Mouse (Mus musculus) forebrain, postnatal 0 days (tissue): ENCODE measurements around the gene Vgll4. TPM values are rescaled to one million over a fixed set of nuclear protein-coding genes. Genes with fewer than 3 reads are reported as not detected.

ENCODE experiments used
- ATAC-seq: fragments of 200-750 bp; cut with Nextera tagmentation; 2 replicates; pipeline ENCODE4 v1.8.0; 2017; ENCODE audit warnings: mild to moderate bottlenecking, moderate library complexity
- DNase-seq: peaks from one replicate; pipeline ENCODE4 v3.0.0-alpha.2; 2015
- H3K27ac ChIP-seq: fragments of 300-500 bp; sonication (generic); 2 replicates; pipeline ENCODE4 v1.5.1; 2014; ENCODE audit warnings: low read depth, mild to moderate bottlenecking, antibody characterized with exemption, low read length, moderate library complexity, mixed read lengths
- H3K27me3 ChIP-seq: fragments of 300-500 bp; sonication (generic); 2 replicates; pipeline ENCODE4 v1.6.1; 2014; ENCODE audit warnings: mild to moderate bottlenecking, low read length, mixed read lengths; ENCODE audit not compliant: insufficient read depth
- H3K36me3 ChIP-seq: fragments of 300-500 bp; sonication (generic); 2 replicates; pipeline ENCODE4 v1.6.1; 2014; ENCODE audit warnings: mild to moderate bottlenecking, moderate library complexity; ENCODE audit not compliant: insufficient read depth
- H3K4me1 ChIP-seq: fragments of 300-500 bp; sonication (generic); 2 replicates; pipeline ENCODE4 v1.6.1; 2014; ENCODE audit warnings: antibody characterized with exemption; ENCODE audit not compliant: insufficient read depth
- H3K4me2 ChIP-seq: fragments of 300-500 bp; sonication (generic); 2 replicates; pipeline ENCODE4 v1.6.1; 2014; ENCODE audit warnings: low read depth, mild to moderate bottlenecking, moderate library complexity
- H3K4me3 ChIP-seq: fragments of 300-500 bp; sonication (generic); 2 replicates; pipeline ENCODE4 v1.5.1; 2014; ENCODE audit warnings: low read depth, low read length, mixed read lengths
- H3K9ac ChIP-seq: fragments of 300-500 bp; sonication (generic); 2 replicates; pipeline ENCODE4 v1.6.1; 2014; ENCODE audit warnings: mild to moderate bottlenecking
- H3K9me3 ChIP-seq: fragments of 300-500 bp; sonication (generic); 2 replicates; pipeline ENCODE4 v1.6.1; 2016; ENCODE audit warnings: low read length
- CTCF ChIP-seq: sonication (generic); IDR thresholded peaks from 2 replicates; pipeline ENCODE4 v1.5.1; 2016; ENCODE audit warnings: antibody characterized with exemption, control low read depth, low read depth
- WGBS: fragments of 180-500 bp; shearing (Covaris S2); extraction: QIAGEN DNeasy Blood & Tissue Kit; methylation state at CpG from one replicate; pipeline ENCODE4 v1.1.7; 2014; 5-methylcytosine and 5-hydroxymethylcytosine counted together
- polyA plus RNA-seq: library from polyadenylated mRNA; unstranded; fragments of >200 nt; fragmentation: Nextera tagmentation; extraction: Ambion mirVana; gene quantifications from 2 replicates; pipeline ENCODE4 v1.2.1, GENCODE M21; 2015
- total RNA-seq: library from RNA; depleted of rRNA; stranded (reverse); fragments of >200 nt; gene quantifications from 2 replicates; pipeline ENCODE4 v1.2.3, GENCODE M21; 2014

Gene Vgll4
- total and polyA plus RNA-seq, 2 experiments from 2014 or later = 58.0 to 59.2 TPM

DNA sequence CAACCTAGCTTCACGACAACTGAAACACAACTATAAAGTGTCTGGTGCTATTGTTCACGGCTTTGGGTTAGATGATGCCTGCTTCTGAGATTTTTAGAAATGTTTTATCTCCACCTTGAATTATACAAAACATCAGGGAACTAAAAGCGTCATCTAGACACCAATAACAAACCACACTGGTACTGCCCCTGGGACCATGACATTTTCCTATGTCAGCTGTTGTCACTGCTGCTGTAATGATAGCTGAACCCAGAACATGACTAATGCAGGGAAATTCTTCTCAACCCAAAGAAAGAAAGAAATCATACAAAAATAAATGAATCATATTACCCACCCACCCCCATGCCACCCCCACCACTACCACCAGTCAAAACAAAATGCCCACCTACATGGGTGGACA is 65.0 kb downstream of the Vgll4 start:
- Histone ChIP-seq H3K4me1 (peaks cover 9% of the 10 kb centered on the region), H3K27ac (no peak overlapping the region), H3K27me3 (no peaks in the 10 kb centered on the region), H3K36me3 (no peaks in the 10 kb centered on the region), H3K4me3 (no peak overlapping the region), H3K9me3 (no peaks in the 10 kb centered on the region), H3K9ac (no peak overlapping the region), H3K4me2 (no peak overlapping the region)
- no peak for ATAC-seq
- WGBS = 92% methylated on average over 3 of the region's 3 CpGs
- DNase-seq = no peak
- TF ChIP-seq CTCF = no peak

DNA sequence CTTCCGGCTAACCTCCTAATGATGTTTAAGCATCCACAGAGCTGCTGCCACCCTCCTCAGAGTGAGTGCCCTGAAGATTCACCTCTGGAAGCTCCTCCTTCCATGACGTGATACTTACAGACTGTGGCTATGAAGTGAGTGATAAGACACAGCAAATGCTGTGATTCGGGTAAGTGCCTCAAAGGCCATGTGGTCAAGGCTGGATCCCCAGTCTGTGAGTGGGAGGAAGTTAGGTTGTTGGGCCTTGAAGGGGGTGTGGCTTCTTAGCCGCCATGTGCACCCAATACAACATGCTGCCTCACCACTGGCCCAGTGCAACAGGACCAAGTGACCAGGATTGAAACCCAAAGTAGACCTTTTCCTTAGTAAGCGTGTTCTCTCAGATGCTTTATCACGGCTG is 65.6 kb downstream of the Vgll4 start:
- ATAC-seq (no peak), DNase-seq (no peak)
- Histone ChIP-seq H3K4me1 (peaks cover 9% of the 10 kb centered on the region), H3K9ac (no peak overlapping the region), H3K9me3 (no peaks in the 10 kb centered on the region), H3K36me3 (no peaks in the 10 kb centered on the region), H3K27me3 (no peaks in the 10 kb centered on the region), H3K4me3 (no peak overlapping the region), H3K4me2 (no peak overlapping the region), H3K27ac (no peak overlapping the region)
- 86% methylated on average over 6 of the region's 6 CpGs for WGBS
- TF ChIP-seq CTCF = no peak

DNA sequence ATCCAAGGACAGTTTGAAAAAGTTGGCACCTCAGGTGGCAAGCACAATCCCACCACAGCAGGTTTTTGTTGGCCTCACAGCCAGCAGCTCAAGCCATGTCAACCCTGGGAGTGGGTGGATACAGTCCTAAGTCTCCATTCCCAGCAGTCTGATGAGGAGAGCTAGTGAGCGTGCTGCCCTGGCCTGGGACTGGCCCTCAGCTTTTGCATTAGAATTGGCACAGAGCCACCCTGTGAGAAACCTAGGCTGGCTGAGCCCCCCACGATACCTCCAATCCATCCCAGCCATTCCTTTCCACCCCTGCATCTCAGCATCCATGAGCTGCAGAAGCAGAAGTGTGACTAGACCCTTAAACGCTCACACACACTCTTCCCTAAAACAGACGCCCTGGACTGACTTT is 67.9 kb downstream of the Vgll4 start:
- H3K4me2 ChIP-seq = no peak overlapping the region
- TF ChIP-seq CTCF = no peak
- DNase-seq (no peak), ATAC-seq (no peak)
- H3K9ac ChIP-seq = 0 out of 2 replicates have a peak overlapping the region, but pooled peaks have one; percentile 2
- WGBS = 29% methylated on average over 4 of the region's 4 CpGs
- peaks cover 9% of the 10 kb centered on the region for H3K4me1 ChIP-seq
- H3K27me3 ChIP-seq = no peaks in the 10 kb centered on the region
- peak overlapping the region; percentile 1; the same call in 1 of the 2 replicates for H3K27ac ChIP-seq
- H3K36me3 ChIP-seq = no peaks in the 10 kb centered on the region
- H3K9me3 ChIP-seq = no peaks in the 10 kb centered on the region
- no peak overlapping the region for H3K4me3 ChIP-seq

DNA sequence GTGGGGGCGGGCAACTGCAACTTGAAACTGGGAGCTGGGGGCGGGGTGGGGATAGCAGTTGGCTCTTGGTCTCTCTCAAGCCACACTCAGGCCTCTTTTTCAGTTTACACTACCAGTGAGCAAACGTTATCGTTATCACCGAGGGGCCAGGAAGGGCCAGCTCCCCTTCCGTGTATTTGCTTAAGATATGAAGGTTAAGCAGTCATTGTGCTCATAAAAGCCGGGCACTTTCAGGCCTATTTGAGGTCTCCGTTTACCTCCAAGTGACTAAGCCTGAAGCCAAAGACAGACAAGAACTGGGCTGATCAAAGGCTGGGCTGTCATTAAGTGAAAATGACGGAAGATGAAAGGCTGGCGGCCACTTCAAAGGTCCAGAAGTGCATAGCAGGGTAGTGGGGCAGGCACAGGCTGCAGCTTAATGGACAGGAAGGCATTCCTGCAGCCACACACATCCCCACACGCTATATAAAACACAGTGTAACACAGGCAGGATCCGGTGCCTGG is 68.4 kb downstream of the Vgll4 start:
- H3K4me3 ChIP-seq = no peak overlapping the region
- DNase-seq (no peak), ATAC-seq (no peak)
- H3K9ac ChIP-seq = 0 out of 2 replicates have a peak overlapping the region, but pooled peaks have one; percentile 2
- WGBS = 9% methylated on average over 12 of the region's 12 CpGs
- 0 out of 2 replicates have a peak overlapping the region, but pooled peaks have one; percentile 22 for H3K4me2 ChIP-seq
- TF ChIP-seq CTCF = no peak
- no peaks in the 10 kb centered on the region for H3K9me3 ChIP-seq
- H3K27ac ChIP-seq = peak overlapping the region; percentile 11
- H3K27me3 ChIP-seq = no peaks in the 10 kb centered on the region
- no peaks in the 10 kb centered on the region for H3K36me3 ChIP-seq
- H3K4me1 ChIP-seq = peaks cover 9% of the 10 kb centered on the region

DNA sequence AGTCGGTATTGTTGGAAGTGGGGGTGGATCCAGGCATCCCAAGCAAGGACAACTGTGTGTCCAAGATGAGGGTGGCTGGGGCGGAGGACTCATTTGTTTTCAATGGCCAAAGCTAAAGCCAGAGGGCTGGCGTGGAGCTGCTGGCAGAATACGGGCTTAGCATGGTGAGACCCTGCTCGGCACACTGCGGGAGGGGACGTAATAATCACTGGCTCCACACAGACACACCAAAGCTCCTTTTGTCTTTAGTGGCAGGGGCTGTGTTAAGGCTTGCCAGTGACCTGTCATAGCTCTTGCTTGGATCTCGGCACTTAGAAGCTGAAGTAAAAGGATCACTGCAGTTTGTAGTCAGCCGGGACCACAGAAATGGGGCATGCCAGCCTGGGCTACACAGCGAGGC is 69.6 kb downstream of the Vgll4 start:
- H3K4me2 ChIP-seq = peak overlapping the region; percentile 17; the same call in 1 of the 2 replicates
- peak; percentile 77 for ATAC-seq
- no peak for DNase-seq
- WGBS = 23% methylated on average over 10 of the region's 10 CpGs
- no peaks in the 10 kb centered on the region for H3K27me3 ChIP-seq
- H3K9me3 ChIP-seq = no peaks in the 10 kb centered on the region
- H3K4me1 ChIP-seq = peaks cover 9% of the 10 kb centered on the region
- peak overlapping the region; percentile 68 for H3K27ac ChIP-seq
- peak overlapping the region; percentile 25; the same call in 1 of the 2 replicates for H3K9ac ChIP-seq
- no peak overlapping the region for H3K4me3 ChIP-seq
- H3K36me3 ChIP-seq = no peaks in the 10 kb centered on the region
- no peak for TF ChIP-seq CTCF

DNA sequence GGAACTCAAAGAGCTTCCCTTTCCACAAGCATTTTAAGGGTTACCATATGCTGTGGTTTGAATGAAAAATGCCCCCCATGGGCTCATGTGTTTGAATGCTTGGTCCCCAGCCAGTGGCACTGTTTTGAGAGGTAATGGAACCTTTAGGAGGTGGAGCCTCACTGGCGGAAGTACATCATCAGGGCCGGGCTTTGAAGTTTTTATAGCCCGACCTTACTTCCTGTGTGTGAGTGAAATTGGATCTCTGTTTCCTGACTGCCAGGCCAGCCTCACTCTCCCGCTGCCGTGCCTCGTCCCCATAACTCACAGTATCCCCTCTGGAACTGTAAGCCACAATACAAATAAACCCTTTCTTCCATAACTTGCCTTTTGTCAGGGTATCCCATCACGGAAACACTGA is 70.1 kb downstream of the Vgll4 start:
- H3K36me3 ChIP-seq = no peaks in the 10 kb centered on the region
- peaks cover 9% of the 10 kb centered on the region for H3K4me1 ChIP-seq
- 0 out of 2 replicates have a peak overlapping the region, but pooled peaks have one; percentile 25 for H3K9ac ChIP-seq
- DNase-seq (no peak), ATAC-seq (peak; percentile 28; the same call in 1 of the 2 replicates)
- H3K27ac ChIP-seq = peak overlapping the region; percentile 68
- no peak overlapping the region for H3K4me3 ChIP-seq
- no peaks in the 10 kb centered on the region for H3K27me3 ChIP-seq
- H3K9me3 ChIP-seq = no peaks in the 10 kb centered on the region
- no peak for TF ChIP-seq CTCF
- peak overlapping the region; percentile 17; the same call in 1 of the 2 replicates for H3K4me2 ChIP-seq
- WGBS = 36% methylated on average over 7 of the region's 7 CpGs

DNA sequence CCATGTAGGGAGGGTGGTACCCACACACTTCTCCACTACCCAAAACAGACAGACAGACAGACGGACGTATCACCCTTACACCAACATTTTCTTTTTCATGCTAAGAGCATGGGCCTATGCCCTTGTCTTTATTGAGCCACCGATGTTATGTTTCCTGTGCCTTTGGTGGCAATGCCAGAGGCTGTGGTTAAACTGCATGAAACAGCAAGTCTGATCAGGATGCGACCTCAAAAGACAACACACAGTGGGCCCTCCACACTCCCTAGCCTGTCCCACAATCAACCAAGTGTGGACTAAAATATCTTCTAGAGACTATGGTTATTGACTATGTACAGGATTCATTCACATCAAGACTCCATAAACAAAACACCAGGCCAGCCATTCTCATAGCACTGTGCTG is 70.8 kb downstream of the Vgll4 start:
- Histone ChIP-seq H3K9ac (no peak overlapping the region), H3K27ac (no peak overlapping the region), H3K4me3 (no peak overlapping the region), H3K9me3 (no peaks in the 10 kb centered on the region), H3K4me2 (no peak overlapping the region), H3K27me3 (no peaks in the 10 kb centered on the region), H3K36me3 (no peaks in the 10 kb centered on the region), H3K4me1 (peaks cover 9% of the 10 kb centered on the region)
- ATAC-seq (no peak), DNase-seq (no peak)
- TF ChIP-seq CTCF = no peak
- WGBS = 93% methylated on average over 4 of the region's 4 CpGs
